Mouse (Mus musculus) inflammation-experienced regulatory T-cells, adult 16 weeks (primary cell): ENCODE data around the gene Rnase2a. TPM values are rescaled to one million over a fixed set of nuclear protein-coding genes. Genes with fewer than 3 reads are reported as not detected.

Source experiments
- polyA plus RNA-seq: library from polyadenylated mRNA; unstranded; fragments of 100-300 nt; shearing (Covaris generic); gene quantifications from one replicate; pipeline ENCODE4 v1.2.1, GENCODE M21; 2017

Rnase2a gene
- not detected for polyA plus RNA-seq

DNA sequence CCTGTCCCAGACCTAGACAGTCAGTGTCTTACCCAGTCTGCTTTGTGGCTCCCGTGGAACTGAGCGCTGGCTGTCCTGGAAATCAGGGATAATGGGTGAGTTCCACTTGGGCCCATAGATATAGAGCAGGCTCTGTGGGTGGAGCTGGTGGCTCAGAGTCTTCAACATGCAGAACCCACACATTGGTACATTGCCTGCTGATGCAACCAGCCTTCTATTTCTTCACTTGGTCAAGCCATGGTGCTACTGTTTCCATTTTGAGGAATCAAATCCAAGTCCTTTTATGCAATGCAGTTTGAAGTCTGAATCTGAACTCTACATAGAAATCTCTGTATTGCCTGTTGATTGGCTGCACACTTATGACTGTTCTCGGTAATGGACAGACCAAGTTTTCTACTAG, at the start of gene Rnase2a:
Rnase2a (minus strand) TSS at position 72 of the 400 bp plus-strand sequence.

Other genes starting within 250 kb of the Rnase2a start
- gene Rnase10, start 248.4 kb downstream of the Rnase2a start, polyA plus RNA-seq: not detected
- gene Rnase9, start 214.2 kb downstream of the Rnase2a start, polyA plus RNA-seq: not detected
- gene Rnase11, start 205.9 kb downstream of the Rnase2a start, polyA plus RNA-seq: not detected
- not detected for gene Rnase12, start 198.5 kb downstream of the Rnase2a start, polyA plus RNA-seq
- 0.16 TPM for gene Olfr750, start 181.7 kb downstream of the Rnase2a start, polyA plus RNA-seq
- gene Rnase4, start 165.0 kb downstream of the Rnase2a start, polyA plus RNA-seq: 23.0 TPM
- 5.2 TPM for gene Ang, start 165.0 kb downstream of the Rnase2a start, polyA plus RNA-seq
- gene Eddm3b, start 141.7 kb downstream of the Rnase2a start, polyA plus RNA-seq: not detected
- 2.7 TPM for gene Rnase6, start 132.2 kb downstream of the Rnase2a start, polyA plus RNA-seq
- gene Rnase1, start 109.3 kb downstream of the Rnase2a start, polyA plus RNA-seq: not detected
- gene Rnase2b, start 93.9 kb downstream of the Rnase2a start, polyA plus RNA-seq: not detected
- not detected for gene Ang2, start 57.0 kb downstream of the Rnase2a start, polyA plus RNA-seq
- gene Ear14, start 52.7 kb downstream of the Rnase2a start, polyA plus RNA-seq: not detected
- not detected for gene Gm7247, start 105.6 kb upstream of the Rnase2a start, polyA plus RNA-seq
- not detected for gene Vmn2r88, start 154.7 kb upstream of the Rnase2a start, polyA plus RNA-seq
- gene Vmn2r89, start 195.7 kb upstream of the Rnase2a start, polyA plus RNA-seq: not detected